Mouse (Mus musculus) right cerebral cortex, postnatal 10 days (tissue): Measurements from ENCODE around the gene Mgst3.
A peak's percentile ranks its signal among the peaks of the same experiment; 100 is the strongest.
"Not testable (repeated sequence)": the region's sequence is repeated elsewhere in the genome, so short reads cannot be mapped to it uniquely, and the experiment has no call there.

Experiments
- DNase-seq, 2 experiments: peaks; one replicate each; pipeline ENCODE4 v3.0.0; 2021; ENCODE audit warnings: low spot score in 2 of 2

The Mgst3 gene

DNA sequence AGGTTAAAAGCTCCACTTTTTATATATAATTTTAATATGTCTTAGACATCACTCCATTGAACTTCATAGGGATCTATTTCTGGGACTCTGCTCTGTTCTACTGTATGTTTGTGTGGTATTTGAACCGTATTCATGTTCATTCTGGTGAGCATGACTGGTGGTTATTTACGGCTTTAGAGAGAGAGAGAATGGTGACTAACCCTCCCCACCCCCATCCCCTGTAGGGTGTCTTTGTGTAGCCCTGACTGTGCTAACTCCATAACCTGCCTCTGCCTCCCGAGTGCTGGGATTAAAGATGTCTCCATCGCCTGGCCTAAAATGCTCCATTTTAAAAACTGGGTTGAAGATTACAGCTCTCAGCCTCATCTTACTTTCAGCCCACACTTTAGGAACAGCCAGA is 33.4 kb downstream of the Mgst3 start:
- no peak for DNase-seq

DNA sequence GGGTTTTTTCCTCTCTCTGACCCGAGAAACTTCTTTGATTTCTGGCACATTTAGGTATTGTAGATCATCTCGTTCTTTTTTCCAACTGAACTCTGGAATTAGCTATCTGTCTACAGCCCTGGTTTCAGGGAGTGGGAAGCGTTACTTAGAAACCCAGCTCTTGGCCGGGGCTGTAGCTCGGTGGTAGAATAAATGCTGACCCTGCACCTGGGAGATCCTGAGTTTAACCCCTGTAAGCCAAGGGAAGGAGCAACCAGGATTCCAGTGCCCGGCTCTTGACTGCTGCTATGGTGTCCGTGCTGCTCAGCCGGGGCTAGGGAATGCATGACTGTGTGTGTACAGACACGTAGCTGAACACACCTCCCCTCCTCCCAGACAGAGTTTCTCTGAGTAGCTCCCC is 34.9 kb downstream of the Mgst3 start:
- DNase-seq, result no peak

DNA sequence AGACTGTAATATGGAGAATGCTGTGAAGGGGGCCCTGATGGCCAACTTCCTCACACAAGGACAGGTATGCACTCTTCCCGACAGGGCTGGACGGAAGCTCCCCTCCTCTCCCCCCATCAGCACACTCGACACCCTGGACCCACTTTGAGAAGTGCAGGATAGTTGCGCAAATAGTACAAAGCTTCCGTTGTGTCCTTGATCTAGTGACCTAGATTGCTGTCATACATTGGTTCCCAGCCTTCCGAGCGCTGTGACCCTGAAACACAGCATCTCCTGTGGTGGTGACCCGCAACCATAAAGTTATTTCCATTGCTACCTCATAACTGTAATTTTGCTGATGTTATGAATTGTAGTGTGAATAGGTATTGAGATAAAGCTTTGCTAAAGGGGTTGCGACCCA is 36.3 kb downstream of the Mgst3 start:
- DNase-seq, result no peak

DNA sequence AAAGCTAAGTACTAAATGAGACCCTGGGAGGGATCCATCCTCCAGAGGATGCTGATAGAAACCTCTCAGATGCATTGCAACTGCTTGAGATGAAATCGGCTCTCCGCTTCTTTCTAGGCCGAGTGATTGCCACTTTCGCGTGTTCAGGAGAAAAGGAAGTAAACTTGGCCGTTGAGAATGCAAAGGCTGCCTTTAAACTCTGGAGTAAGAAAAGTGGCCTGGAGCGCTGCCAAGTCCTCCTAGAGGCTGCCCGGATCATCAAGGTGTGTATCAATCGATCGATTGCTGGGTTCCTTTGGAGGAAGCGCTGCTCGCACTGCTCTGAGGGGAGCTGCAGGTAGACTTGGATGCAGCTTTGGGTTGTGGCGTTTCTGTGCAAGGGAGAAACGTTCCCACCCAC is 41.2 kb downstream of the Mgst3 start:
- DNase-seq, result no peak

DNA sequence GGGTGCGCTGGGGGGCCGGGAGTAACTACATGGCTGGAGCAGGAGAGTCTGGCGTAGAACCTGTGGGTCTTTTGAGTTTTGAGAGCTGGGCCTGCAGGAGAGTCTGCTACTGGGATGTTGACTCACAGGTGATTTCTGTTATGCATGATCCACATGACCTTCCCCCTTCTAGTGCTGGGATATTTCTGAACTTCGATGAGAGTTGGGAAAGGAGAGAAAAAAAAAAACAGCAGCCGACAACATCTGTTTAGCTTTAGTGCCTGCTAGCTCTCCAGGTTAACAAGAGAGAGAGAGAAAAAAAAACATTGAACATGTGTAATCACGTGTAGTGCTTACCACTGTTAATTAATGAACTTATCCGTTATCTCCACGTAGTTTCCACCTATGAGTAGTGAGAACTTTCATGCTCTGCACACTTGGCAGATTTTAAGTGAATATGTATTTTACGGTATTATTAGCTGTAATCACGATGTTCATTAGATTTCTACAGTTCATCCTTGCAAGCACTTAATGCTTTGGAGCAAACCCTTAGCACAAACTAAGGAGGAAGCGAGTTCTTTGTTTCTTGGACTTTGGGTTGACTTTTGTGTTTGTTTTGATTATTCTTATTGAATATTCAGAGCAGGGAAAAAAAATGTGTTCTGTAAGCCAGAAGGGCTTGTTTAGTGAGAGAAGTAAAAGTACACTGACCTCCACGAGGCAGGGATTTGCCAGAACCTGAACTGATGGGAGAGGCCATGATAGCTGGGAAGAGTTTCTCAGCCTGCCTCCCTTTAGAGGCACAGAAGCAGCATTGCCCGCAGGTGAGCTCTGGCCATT is 42.8 kb downstream of the Mgst3 start:
- DNase-seq, result no peak

DNA sequence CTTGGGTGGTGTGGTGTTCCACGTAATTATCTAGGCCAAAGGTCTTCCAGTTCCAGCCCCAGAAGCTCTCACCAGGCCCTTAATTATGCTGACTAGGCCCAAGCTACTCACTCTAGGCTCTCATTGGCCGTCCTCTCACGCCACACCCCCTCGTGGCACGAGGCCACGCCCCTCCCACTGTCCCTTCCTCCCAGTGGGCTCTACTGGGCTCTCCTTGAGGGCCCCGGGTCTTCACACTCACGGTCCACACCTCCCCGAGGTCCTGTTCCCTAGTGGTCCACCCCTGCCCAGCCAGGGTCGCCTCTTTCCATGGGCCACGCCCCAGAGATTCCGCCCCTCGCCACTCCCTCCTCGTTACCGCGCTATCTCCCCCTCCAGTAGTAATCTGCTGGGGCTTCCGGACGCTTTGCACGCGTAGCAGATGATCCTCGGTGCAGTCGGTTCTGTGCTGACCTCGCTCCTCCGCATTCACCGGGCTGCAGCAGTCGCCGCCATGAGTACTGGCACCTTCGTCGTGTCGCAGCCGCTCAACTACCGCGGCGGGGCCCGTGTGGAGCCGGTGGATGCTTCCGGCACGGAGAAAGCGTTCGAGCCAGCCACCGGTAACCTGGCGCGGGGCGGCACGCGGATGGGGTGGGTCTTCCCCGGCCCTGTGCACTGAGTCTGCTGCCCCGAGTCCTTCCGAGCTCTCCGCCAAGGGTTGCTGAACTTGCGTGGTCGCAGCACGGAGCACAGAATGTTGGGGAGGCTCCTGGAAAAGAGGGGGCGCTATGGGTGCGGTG is 43.6 kb downstream of the Mgst3 start, which contains the start of gene Aldh9a1:
Gene Aldh9a1, plus strand, starts transcription at position 177 of the 782 bp plus-strand sequence.
- peak; percentile 92 for DNase-seq

DNA sequence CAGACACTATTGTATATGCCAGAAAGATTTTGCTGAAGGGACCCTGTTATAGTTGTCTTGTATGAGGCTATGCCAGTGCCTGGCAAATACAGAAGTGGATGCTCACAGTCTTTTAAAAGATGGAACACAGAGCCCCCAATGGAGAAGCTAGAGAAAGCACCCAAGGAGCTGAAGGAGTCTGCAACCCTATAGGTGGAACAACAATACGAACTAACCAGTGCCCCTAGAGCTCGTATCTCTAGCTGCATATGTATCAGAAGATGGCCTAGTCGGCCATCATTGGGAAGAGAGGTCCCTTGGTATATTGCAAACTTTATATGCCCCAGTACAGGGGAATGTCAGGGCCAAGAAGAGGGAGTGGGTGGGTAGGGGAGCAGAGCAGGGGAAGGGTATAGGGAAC is 44.4 kb downstream of the Mgst3 start:
- DNase-seq, result not testable (repeated sequence)

DNA sequence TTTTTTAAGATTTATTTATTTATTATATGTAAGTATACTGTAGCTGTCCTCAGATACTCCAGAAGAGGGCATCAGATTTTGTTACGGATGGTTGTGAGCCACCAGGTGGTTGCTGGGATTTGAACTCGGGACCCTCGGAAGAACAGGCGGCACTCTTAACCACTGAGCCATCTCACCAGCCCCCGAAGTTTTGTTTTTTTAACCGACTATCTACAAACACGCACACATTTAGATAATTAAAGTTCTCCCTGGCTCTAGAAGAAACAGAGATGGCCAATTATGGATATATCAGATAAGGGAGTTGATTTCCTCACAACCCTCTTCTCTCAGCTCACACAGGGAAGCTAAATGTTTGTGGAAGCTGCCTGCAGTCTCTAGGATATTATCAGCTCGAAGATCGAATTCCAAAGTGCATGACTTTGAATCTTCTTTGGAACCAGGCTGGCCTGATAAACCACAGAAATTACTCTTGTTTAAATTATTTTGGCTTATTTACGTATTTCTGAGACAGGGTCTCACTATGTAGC is 47.6 kb downstream of the Mgst3 start:
- not testable (repeated sequence) for DNase-seq

DNA sequence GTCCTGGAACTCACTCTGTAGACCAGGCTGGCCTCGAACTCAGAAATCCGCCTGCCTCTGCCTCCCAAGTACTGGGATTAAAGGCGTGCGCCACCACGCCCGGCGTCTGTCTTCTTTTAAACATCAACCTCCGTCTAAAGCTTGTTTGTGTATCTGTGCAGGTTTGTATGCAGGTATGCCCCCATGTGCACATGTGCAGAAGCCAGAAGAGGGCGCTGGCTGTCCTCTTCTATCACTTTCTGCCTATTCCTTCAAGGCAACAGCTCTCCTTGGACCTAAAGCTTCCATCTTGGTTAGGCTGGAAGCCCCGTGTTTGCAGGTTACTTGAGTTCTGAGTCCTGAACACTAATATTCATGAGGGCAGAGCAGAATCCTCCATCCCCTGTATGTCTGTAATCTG is 50.8 kb downstream of the Mgst3 start:
- DNase-seq, result no peak

DNA sequence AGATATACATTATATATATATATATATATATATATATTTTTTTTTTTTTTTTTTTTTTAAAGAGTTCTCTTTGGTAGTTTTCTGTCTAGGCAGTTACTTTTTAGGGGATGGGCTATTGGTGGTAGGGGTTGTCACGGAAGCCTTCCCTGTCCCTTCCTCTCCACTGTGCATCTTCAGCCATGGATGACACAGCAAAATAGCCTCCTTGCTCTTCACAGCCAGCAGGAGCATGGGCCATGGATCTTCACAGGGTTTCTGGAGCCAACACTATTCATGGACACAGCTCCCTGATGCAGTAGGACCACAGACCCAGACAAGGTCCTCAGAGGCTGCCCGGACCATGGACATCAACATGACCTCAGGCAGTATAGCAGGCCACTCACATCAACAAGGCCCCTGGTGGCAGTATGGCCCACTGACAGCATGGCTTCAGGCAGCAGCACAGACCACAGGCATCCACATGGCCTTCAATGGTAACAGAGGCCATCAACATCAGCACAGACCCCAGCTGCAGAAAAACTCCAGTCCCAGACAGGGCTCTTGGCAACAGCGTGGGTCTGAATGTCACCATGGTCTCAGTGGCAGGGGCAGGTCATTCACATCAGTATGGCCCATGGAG is 52.6 kb downstream of the Mgst3 start:
- DNase-seq, result no peak

DNA sequence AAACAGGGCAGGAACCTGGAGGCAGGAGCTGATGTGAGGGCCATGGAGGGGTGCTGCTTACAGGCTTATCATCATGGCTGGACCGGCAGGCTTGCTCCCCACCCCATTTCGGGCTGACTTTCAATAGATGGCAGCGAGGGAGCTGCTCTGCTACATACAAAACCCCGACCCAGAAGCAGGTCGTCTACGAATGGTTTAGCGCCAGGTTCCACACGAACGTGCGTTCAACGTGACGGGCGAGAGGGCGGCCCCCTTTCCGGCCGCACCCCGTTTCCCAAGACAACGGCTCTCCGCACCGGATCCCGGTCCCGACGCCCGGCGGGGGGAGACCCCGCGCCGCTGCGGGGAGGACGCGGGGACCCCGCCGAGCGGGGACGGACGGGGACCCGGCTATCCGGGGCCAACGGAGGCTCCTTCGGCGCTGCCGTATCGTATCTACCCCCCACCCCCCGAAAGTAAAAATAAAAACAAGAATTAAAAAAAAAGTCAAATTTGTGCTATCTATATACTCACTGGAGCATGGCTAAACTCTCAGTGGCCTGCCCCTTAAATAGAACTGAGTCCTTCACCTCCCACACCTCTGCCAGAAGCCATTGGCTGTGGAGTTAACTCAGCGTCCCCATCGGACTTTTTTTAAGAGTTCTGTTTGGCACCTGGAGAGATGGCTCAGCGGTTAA is 53.4 kb downstream of the Mgst3 start:
- no peak for DNase-seq

DNA sequence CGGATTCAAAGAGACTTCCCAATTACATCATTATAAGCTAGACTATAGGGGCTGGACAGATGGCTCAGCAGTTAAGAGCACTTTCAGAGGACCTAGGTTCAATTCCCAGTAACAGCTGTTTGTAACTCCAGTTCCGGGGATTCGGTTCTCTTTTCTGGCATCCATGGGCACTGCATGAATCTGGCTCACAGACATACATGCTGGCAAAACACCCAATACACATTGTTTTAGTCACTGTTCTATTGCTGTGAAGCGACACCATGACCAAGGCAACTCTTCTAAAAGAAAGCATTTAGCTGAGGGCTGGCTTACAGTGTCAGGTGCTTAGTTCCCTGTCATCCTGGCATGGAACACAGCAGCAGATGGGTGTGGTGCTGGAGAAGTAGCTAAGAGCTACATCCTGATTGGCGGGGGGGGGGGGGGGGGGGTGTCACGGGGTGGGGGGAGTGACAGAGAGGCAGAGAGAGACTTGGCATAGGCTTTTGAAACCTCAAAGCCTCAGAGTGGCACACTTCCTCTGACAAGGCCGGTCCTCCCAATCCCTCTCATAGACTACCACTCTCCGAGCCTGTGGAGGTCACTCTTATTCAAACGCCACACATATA is 54.4 kb downstream of the Mgst3 start:
- no peak for DNase-seq

DNA sequence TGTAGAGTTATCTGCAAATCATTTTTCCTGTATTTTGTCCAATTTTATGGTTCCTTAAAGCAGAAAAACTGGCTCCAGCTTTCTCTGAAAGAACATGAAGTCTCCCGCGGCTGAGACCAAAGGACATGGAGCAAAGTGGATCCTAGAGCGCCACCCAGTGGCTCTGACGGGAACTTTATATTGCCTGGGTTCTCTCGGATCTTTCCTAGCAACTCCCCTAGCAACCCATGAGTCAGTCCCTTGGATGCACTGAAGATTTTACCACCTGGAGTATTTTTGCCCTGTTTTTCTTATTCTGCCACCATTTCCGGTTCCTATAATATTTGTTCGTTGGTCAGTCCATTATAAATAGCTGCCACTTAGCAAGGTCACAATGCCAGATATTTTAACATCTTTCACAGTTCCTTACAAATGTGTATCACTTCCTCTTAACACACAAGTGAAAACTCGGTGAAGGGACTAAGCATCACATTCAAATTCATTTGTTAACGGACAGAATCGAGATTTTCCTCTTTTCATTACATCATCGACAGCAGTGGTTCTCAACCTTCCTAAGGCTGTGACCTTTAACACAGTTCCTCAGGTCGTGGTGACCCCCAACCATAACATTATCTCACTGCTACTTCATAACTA is 56.1 kb downstream of the Mgst3 start:
- peak; percentile 93 for DNase-seq

DNA sequence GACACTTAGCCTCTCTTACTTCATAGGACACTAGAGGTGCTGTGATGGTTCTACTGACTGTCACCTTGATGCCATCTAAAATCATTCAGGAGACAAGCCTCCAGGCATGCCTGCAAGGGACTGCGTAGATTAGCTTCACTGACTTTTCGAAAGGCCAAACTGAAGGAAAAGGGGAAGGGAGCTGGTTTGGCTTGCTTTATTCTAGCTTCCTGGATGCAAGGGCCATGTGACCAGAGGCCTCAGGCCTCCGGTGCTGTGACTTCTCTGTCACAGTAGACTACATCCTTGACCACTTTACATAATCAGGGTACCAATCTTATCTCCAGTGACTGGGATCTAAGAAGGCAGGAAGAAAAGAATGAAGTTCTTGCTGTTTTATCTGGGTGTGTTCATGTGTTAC is 57.2 kb downstream of the Mgst3 start:
- no peak for DNase-seq

DNA sequence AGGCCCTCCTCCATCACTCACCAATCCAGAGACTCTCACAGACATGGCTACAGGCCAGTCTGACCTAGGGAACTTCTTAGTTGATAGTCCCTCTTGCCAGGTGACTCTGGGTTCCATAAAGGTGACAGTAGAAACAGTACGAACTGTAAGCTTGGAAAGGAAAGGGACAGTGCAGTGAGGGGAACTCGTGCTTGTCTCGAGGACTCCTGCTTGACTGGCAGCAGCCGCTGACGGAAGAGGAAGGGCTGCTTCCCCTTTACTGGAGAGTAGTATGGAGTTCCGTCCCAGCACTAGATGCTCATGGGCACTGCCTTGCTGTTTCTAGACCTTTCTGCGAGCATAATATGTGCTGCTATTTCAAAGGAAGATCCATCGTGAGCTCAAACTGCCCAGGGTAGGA is 62.5 kb downstream of the Mgst3 start:
- no peak for DNase-seq

DNA sequence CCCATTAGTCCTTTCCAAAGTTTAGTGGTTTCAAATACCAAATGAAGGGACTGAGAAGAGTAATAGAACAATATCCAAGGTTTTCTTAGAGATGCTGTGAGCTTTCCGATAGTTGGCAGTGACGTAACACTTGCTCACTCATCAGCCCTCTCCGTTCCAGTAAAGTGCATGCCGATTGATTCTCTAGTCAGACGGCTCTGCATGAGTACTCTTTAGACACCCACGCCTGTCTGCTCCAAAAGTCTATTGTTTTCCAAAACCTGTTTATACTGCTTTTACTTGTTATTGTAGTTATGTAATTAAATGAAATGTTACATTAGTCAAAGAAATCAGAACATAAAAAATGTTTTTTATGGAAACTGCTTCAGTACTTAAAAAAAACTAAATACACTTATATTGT is 64.9 kb downstream of the Mgst3 start:
- no peak for DNase-seq
